Mouse (Mus musculus): ENCODE measurements around the gene Fam196b.

- TF ChIP-seq ZNF384 (IDR thresholded peaks at IDR 0.05; ENCODE audit: low read depth, low read length) (no peak), MAFK (IDR thresholded peaks at IDR 0.05; ENCODE audit: insufficient read depth, low read depth, low read length) (no peak), HCFC1 (IDR thresholded peaks at IDR 0.05; ENCODE audit: borderline replicate concordance, insufficient read depth, low read length) (no peak), ZC3H11A (IDR thresholded peaks at IDR 0.05; ENCODE audit: borderline replicate concordance, low read depth, low read length) (no peak)
These were observed 101.4 kb downstream of the Fam196b start for GRCm38 (mm10) chr11:34415884-34416618.

Measured in ES-E14 (cell line).